Mouse (Mus musculus) CH12.LX (cell line): ENCODE results near the gene Npc1l1. TPM values are rescaled to one million over a fixed set of nuclear protein-coding genes. Genes with fewer than 3 reads are reported as not detected.

Experiments used
- DNase-seq: peaks from one replicate; pipeline ENCODE4 v3.0.0-alpha.2; 2013; ENCODE audit errors: extremely low read depth
- H3K27ac ChIP-seq: 2 replicates; pipeline ENCODE4 v1.5.1; 2012; ENCODE audit warnings: low read depth, mild to moderate bottlenecking, control low read depth, moderate library complexity; ENCODE audit not compliant: insufficient read depth
- H3K27me3 ChIP-seq: replicated peaks from 2 replicates; pipeline ENCODE3; 2012; ENCODE audit warnings: inconsistent platforms
- H3K36me3 ChIP-seq, 2 experiments: replicated peaks in 1 of 2; 2 replicates each; pipeline versions ENCODE3 to v1.6.1; 2012; ENCODE audit warnings: inconsistent platforms in 1 of 2, low read length in 1 of 2, mild to moderate bottlenecking in 1 of 2, mixed read lengths in 1 of 2, moderate library complexity in 1 of 2; ENCODE audit not compliant: control insufficient read depth in 1 of 2, insufficient read depth in 1 of 2
- H3K4me1 ChIP-seq, 2 experiments: 2 replicates each; pipeline ENCODE4 v1.6.1; 2012; ENCODE audit warnings: inconsistent platforms in 1 of 2, moderate library complexity in 1 of 2; ENCODE audit not compliant: insufficient read depth in 2 of 2, control insufficient read depth in 1 of 2
- H3K4me2 ChIP-seq: 2 replicates; pipeline ENCODE4 v1.6.1; 2012; ENCODE audit warnings: low read depth, mild to moderate bottlenecking, control low read depth; ENCODE audit not compliant: poor library complexity, insufficient read depth, severe bottlenecking
- H3K4me3 ChIP-seq, 3 experiments: fragments of 150-350 bp in 1 of 3; sonication (generic) in 1 of 3; replicated peaks in 1 of 3; 2 replicates each; pipeline versions ENCODE3 to v1.5.1; 2011 to 2012; ENCODE audit warnings: low read depth in 2 of 3, low read length in 2 of 3, mild to moderate bottlenecking in 2 of 3, moderate library complexity in 2 of 3, control low read depth in 1 of 3, improper control_type of control experiment in 1 of 3, inconsistent platforms in 1 of 3, mixed read lengths in 1 of 3; ENCODE audit not compliant: poor library complexity in 1 of 3
- H3K79me2 ChIP-seq: replicated peaks from 2 replicates; pipeline ENCODE4 v1.6.1; 2012; ENCODE audit warnings: mild to moderate bottlenecking, moderate library complexity; ENCODE audit not compliant: control insufficient read depth, poor library complexity, insufficient read depth, severe bottlenecking; ENCODE audit errors: extremely low read depth
- H3K9ac ChIP-seq: 2 replicates; pipeline ENCODE4 v1.6.1; 2012; ENCODE audit warnings: low read depth, mild to moderate bottlenecking, control low read depth, moderate library complexity; ENCODE audit not compliant: insufficient read depth
- H3K9me3 ChIP-seq: replicated peaks from 2 replicates; pipeline ENCODE3; 2012; ENCODE audit warnings: low read length, inconsistent platforms, mixed read lengths
- BHLHE40 ChIP-seq: IDR thresholded peaks from 2 replicates; pipeline ENCODE4 v1.6.1; 2011; ENCODE audit warnings: mild to moderate bottlenecking, low read depth, low read length, improper control_type of control experiment
- CTCF ChIP-seq, 2 experiments: IDR thresholded peaks in 1 of 2; conservative IDR thresholded peaks in 1 of 2; 2 replicates each; pipeline ENCODE4 v1.5.1; 2011 to 2012; ENCODE audit warnings: low read depth in 2 of 2, low read length in 2 of 2, improper control_type of control experiment in 1 of 2, inconsistent platforms in 1 of 2, mild to moderate bottlenecking in 1 of 2, moderate library complexity in 1 of 2
- E2F4 ChIP-seq: IDR thresholded peaks from 2 replicates; pipeline ENCODE4 v1.6.1; 2011; ENCODE audit warnings: low read depth, low read length, improper control_type of control experiment; ENCODE audit not compliant: insufficient replicate concordance
- ELF1 ChIP-seq: IDR thresholded peaks from 2 replicates; pipeline ENCODE4 v1.6.1; 2014; ENCODE audit warnings: low read depth, mild to moderate bottlenecking, inconsistent platforms, low read length, improper control_type of control experiment
- KAT2A ChIP-seq: IDR thresholded peaks from 2 replicates; pipeline ENCODE4 v1.6.1; 2012; ENCODE audit warnings: low read length, improper control_type of control experiment, inconsistent platforms; ENCODE audit not compliant: insufficient replicate concordance
- MXI1 ChIP-seq: IDR thresholded peaks from 2 replicates; pipeline ENCODE4 v1.6.1; 2011; ENCODE audit warnings: mild to moderate bottlenecking, low read depth, low read length, improper control_type of control experiment
- RAD21 ChIP-seq: IDR thresholded peaks from 2 replicates; pipeline ENCODE4 v1.6.1; 2011; ENCODE audit warnings: low read depth, mild to moderate bottlenecking, low read length, improper control_type of control experiment, moderate library complexity
- SIN3A ChIP-seq: IDR thresholded peaks from 2 replicates; pipeline ENCODE4 v1.6.1; 2012; ENCODE audit warnings: low read length, improper control_type of control experiment, inconsistent platforms
- SMC3 ChIP-seq: IDR thresholded peaks from 2 replicates; pipeline ENCODE4 v1.6.1; 2011; ENCODE audit warnings: low read depth, low read length, improper control_type of control experiment
- TCF12 ChIP-seq: IDR thresholded peaks from 2 replicates; pipeline ENCODE4 v1.6.1; 2014; ENCODE audit warnings: low read depth, mild to moderate bottlenecking, inconsistent platforms, low read length, improper control_type of control experiment
- dilution Hi-C: fragments of 300-500 bp; cut with MboI; formaldehyde crosslinking; loops from 2 replicates; pipeline ENCODE4 v1.14.3; 2020; ENCODE audit warnings: low sequenced_read_pairs; ENCODE audit not compliant: extremely low pct_unique_long_range_greater_than_20kb, extremely low pct_ligation_motif_present
- in situ Hi-C: fragments of 300-500 bp; cut with MboI; formaldehyde crosslinking; loops from 3 replicates; pipeline ENCODE4 v1.14.3; 2019; ENCODE audit warnings: low sequenced_read_pairs, low pct_ligation_motif_present, low pct_unique_long_range_greater_than_20kb, mixed read lengths
- polyA plus RNA-seq: library from polyadenylated mRNA; unstranded; fragments of >175 nt; gene quantifications from 2 replicates; pipeline ENCODE4 v1.2.1, GENCODE M21; 2012; ENCODE audit warnings: low read depth; ENCODE audit not compliant: insufficient read length
- total RNA-seq, 2 experiments: library from RNA; depleted of rRNA; stranded (reverse); fragments of 300-350 nt in 1 of 2; fragments of >200 nt in 1 of 2; gene quantifications; 2 replicates each; pipeline ENCODE4 v1.2.3; 2012 to 2014

The Npc1l1 gene
- total and polyA plus RNA-seq, 3 experiments: 0.05 to 0.09 TPM; not detected in 1

DNA sequence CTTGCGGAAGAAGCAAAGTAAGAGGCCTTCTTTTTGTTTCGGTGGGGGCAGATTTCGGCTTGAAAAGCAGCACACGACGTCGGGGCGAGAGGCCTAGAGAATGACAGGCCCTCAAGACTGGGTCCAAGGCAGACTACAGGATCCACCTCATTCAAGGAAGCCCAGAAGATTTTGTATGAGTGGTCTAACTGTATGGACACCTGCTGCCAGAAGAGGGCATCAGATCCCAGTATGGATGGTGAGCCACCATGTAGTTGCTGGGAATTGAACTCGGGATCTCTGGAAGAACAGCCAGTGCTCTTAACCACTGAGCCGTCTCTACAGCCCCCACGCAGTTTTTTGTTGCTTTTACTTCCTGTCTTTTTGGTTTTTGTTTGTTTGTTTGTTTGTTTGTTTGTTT is 7.8 kb downstream of the Npc1l1 start:
- Histone ChIP-seq H3K27me3 (peaks cover 37% of the 10 kb centered on the region), H3K9ac (no peak overlapping the region), H3K9me3 (no peaks in the 10 kb centered on the region), H3K4me1 (peaks cover 0 to 8% of the 10 kb centered on the region in 2 experiments; a peak in 1 of 4 replicates), H3K36me3 (no peaks in the 10 kb centered on the region), H3K27ac (no peak overlapping the region), H3K4me3 (no peak overlapping the region), H3K79me2 (no peaks in the 10 kb centered on the region), H3K4me2 (no peak overlapping the region)
- TF ChIP-seq CTCF (conservative IDR thresholded peaks at IDR 0.05 in 1 of 2, IDR thresholded peaks at IDR 0.05 in 1 of 2; ENCODE audit: low read depth in 2 of 2, low read length in 2 of 2) (peak in 1 of 2 experiments; percentile 17; a peak in 1 of 4 replicates), RAD21 (no peak), SMC3 (no peak)
- DNase-seq: no peak
- in situ Hi-C loops: no loop called here
- dilution Hi-C loops: no loop called here

DNA sequence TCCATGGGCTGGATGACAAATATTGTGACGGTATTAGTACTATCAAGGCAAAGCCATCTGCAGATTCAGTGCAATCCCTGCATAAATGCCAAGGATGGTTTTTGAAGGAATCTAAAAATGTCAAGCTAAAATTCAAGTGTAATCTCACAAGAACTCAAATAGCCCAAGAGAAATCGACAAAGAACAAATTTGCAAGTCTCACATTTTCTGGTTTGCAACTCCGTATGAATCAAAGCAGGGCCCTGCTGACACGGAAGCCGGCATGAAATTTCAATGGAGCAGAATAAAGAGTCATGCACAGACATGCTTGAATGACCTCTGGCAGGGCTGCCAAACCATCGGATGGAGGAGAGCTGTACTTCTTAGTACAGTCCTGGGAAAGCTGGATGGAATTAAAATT is 10.0 kb downstream of the Npc1l1 start:
- dilution Hi-C loops: no loop called here

DNA sequence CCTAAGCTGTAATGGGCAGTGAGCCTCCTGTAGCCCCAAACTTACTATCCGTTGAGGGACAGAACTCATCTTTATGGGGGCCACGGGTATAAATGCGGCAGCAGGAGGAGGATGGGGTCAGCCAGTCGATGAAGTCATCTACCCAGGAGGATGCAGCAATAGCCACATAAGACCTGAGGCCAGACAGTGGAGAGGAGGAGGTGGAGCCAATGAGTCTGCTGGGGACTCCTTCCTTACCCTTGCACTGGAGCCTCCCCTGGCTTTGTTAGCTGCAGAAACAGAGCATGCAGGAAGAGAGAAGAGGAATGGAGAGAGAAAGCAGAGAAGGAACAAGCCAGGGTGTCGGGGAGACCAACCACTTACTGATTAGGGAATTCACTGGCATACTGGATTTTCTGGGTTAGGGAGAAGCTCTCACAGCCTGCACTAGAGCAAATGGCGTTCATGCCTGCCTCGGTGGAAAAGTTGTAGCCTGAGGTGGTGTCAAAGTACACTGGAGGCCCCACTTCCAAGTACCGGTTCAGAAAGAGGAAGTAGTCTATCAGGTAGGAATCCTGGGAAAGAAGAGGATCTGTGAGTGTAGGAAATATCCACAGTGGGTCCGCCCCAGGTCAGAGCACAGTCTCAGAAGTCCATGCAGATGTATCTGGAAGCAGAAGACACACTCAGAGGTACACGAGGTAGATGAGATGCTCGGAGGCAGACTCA is 11.6 kb downstream of the Npc1l1 start:
- no peak overlapping the region for H3K4me3 ChIP-seq
- peaks cover 3 to 4% of the 10 kb centered on the region in 2 experiments; a peak in 2 of 4 replicates for H3K4me1 ChIP-seq
- DNase-seq: no peak
- H3K79me2 ChIP-seq: no peaks in the 10 kb centered on the region
- no peaks in the 10 kb centered on the region for H3K9me3 ChIP-seq
- TF ChIP-seq ELF1: no peak
- peaks cover 3% of the 10 kb centered on the region for H3K27me3 ChIP-seq
- H3K36me3 ChIP-seq: no peaks in the 10 kb centered on the region
- no peak overlapping the region for H3K4me2 ChIP-seq
- H3K9ac ChIP-seq: no peak overlapping the region
- in situ Hi-C loops (no loop called here), dilution Hi-C loops (no loop called here)
- H3K27ac ChIP-seq: no peak overlapping the region

More for the DNA sequence above, 10.0 kb downstream of the Npc1l1 start:
- Histone ChIP-seq H3K27ac (no peak overlapping the region), H3K9ac (no peak overlapping the region), H3K79me2 (no peaks in the 10 kb centered on the region), H3K4me2 (no peak overlapping the region), H3K9me3 (no peaks in the 10 kb centered on the region), H3K36me3 (no peaks in the 10 kb centered on the region), H3K4me3 (no peak overlapping the region), H3K4me1 (peaks cover 3 to 4% of the 10 kb centered on the region in 2 experiments; a peak in 2 of 4 replicates), H3K27me3 (peaks cover 17% of the 10 kb centered on the region)
- TF ChIP-seq MXI1 (no peak), SIN3A (no peak), TCF12 (no peak), RAD21 (no peak), BHLHE40 (no peak), E2F4 (no peak), KAT2A (no peak)
- DNase-seq: no peak
- in situ Hi-C loops: no loop called here
